Mouse (Mus musculus) lung, embryonic 14.5 days (tissue): ENCODE data around the gene Tssk3. TPM values are rescaled to one million over a fixed set of nuclear protein-coding genes. Genes with fewer than 3 reads are reported as not detected.

ENCODE experiments used
- ATAC-seq: fragments of 200-750 bp; cut with Nextera tagmentation; 2 replicates; pipeline ENCODE4 v1.8.0; 2017; ENCODE audit warnings: mild to moderate bottlenecking, moderate TSS enrichment, moderate library complexity; ENCODE audit not compliant: insufficient read depth
- DNase-seq: peaks from one replicate; pipeline ENCODE4 v3.0.0-alpha.2; 2015
- H3K27ac ChIP-seq: fragments of 300-500 bp; sonication (generic); 2 replicates; pipeline ENCODE4 v1.5.1; 2014; ENCODE audit warnings: low read depth, mild to moderate bottlenecking, moderate library complexity
- H3K27me3 ChIP-seq: fragments of 300-500 bp; sonication (generic); 2 replicates; pipeline ENCODE4 v1.6.1; 2014; ENCODE audit warnings: low read length, control low read depth; ENCODE audit not compliant: insufficient read depth
- H3K36me3 ChIP-seq: fragments of 300-500 bp; sonication (generic); 2 replicates; pipeline ENCODE4 v1.6.1; 2014; ENCODE audit warnings: control low read depth; ENCODE audit not compliant: insufficient read depth
- H3K4me1 ChIP-seq: fragments of 300-500 bp; sonication (generic); 2 replicates; pipeline ENCODE4 v1.6.1; 2014; ENCODE audit warnings: antibody characterized with exemption, control low read depth; ENCODE audit not compliant: insufficient read depth
- H3K4me2 ChIP-seq: fragments of 300-500 bp; sonication (generic); 2 replicates; pipeline ENCODE4 v1.6.1; 2014; ENCODE audit warnings: mild to moderate bottlenecking
- H3K4me3 ChIP-seq: fragments of 300-500 bp; sonication (generic); 2 replicates; pipeline ENCODE4 v1.5.1; 2014; ENCODE audit warnings: low read depth, low read length
- H3K9ac ChIP-seq: fragments of 300-500 bp; sonication (generic); 2 replicates; pipeline ENCODE4 v1.6.1; 2014
- H3K9me3 ChIP-seq: fragments of 300-500 bp; sonication (generic); 2 replicates; pipeline ENCODE4 v1.6.1; 2016; ENCODE audit warnings: low read depth, low read length, control low read depth
- CTCF ChIP-seq: IDR thresholded peaks from 2 replicates; pipeline ENCODE4 v1.5.1; 2016; ENCODE audit warnings: antibody characterized with exemption, low read depth
- WGBS: fragments of 180-500 bp; shearing (Covaris S2); extraction: QIAGEN DNeasy Blood & Tissue Kit; methylation state at CpG from one replicate; pipeline ENCODE4 v1.1.7; 2014; 5-methylcytosine and 5-hydroxymethylcytosine counted together
- polyA plus RNA-seq: library from polyadenylated mRNA; unstranded; fragments of >200 nt; fragmentation: Nextera tagmentation; extraction: Ambion mirVana; gene quantifications from 2 replicates; pipeline ENCODE4 v1.2.1, GENCODE M21; 2014

The Tssk3 gene
- polyA plus RNA-seq, 1 experiment from 2014 or later, result not detected

- Histone ChIP-seq H3K27ac (no peak overlapping the region), H3K36me3 (no peaks in the 10 kb centered on the region), H3K9ac (no peak overlapping the region), H3K4me2 (no peak overlapping the region), H3K4me1 (peaks cover 3% of the 10 kb centered on the region; the same call in 1 of the 2 replicates), H3K27me3 (no peaks in the 10 kb centered on the region), H3K4me3 (no peak overlapping the region), H3K9me3 (no peaks in the 10 kb centered on the region)
- ATAC-seq, result no peak
- 67% methylated on average over 2 of the region's 2 CpGs for WGBS
- DNase-seq, result no peak
- no peak for TF ChIP-seq CTCF
These were observed 40.0 kb downstream of the Tssk3 start for GRCm38 (mm10) chr4:129450851-129451250.

GRCm38 (mm10) chr4:129448713-129449112 is 42.1 kb downstream of the Tssk3 start:
- H3K27me3 ChIP-seq, result no peaks in the 10 kb centered on the region
- H3K9ac ChIP-seq, result no peak overlapping the region
- no peak for DNase-seq
- TF ChIP-seq CTCF, result no peak
- H3K4me3 ChIP-seq, result no peak overlapping the region
- H3K4me1 ChIP-seq, result peaks cover 3% of the 10 kb centered on the region; the same call in 1 of the 2 replicates
- H3K27ac ChIP-seq, result no peak overlapping the region
- no peak overlapping the region for H3K4me2 ChIP-seq
- no peak for ATAC-seq
- no peaks in the 10 kb centered on the region for H3K36me3 ChIP-seq
- 82% methylated on average over 6 of the region's 6 CpGs for WGBS
- no peaks in the 10 kb centered on the region for H3K9me3 ChIP-seq

- Histone ChIP-seq H3K36me3 (no peaks in the 10 kb centered on the region), H3K9ac (no peak overlapping the region), H3K27me3 (no peaks in the 10 kb centered on the region), H3K9me3 (no peaks in the 10 kb centered on the region), H3K27ac (peak overlapping the region; percentile 8; the same call in 1 of the 2 replicates), H3K4me1 (peaks cover 3% of the 10 kb centered on the region; the same call in 1 of the 2 replicates), H3K4me3 (no peak overlapping the region), H3K4me2 (no peak overlapping the region)
- no peak for ATAC-seq
- TF ChIP-seq CTCF, result no peak
- DNase-seq, result peak; percentile 8
- 56% methylated on average over 11 of the region's 11 CpGs for WGBS
These were observed 42.9 kb downstream of the Tssk3 start for GRCm38 (mm10) chr4:129447778-129448563.

GRCm38 (mm10) chr4:129447360-129447759 is 43.5 kb downstream of the Tssk3 start:
- 67% methylated on average over 8 of the region's 8 CpGs for WGBS
- Histone ChIP-seq H3K27ac (no peak overlapping the region; the same call in 1 of the 2 replicates), H3K4me2 (no peak overlapping the region), H3K9ac (no peak overlapping the region), H3K27me3 (peaks cover 3% of the 10 kb centered on the region; the same call in 1 of the 2 replicates), H3K4me3 (no peak overlapping the region), H3K4me1 (peaks cover 3% of the 10 kb centered on the region; the same call in 1 of the 2 replicates), H3K9me3 (no peaks in the 10 kb centered on the region), H3K36me3 (no peaks in the 10 kb centered on the region)
- TF ChIP-seq CTCF, result no peak
- DNase-seq (no peak), ATAC-seq (no peak)

GRCm38 (mm10) chr4:129441145-129441544 is 49.7 kb downstream of the Tssk3 start:
- H3K4me1 ChIP-seq, result no peaks in the 10 kb centered on the region
- H3K9ac ChIP-seq, result no peak overlapping the region
- H3K9me3 ChIP-seq, result no peaks in the 10 kb centered on the region
- no peak overlapping the region for H3K27ac ChIP-seq
- 29% methylated on average over 6 of the region's 6 CpGs for WGBS
- H3K27me3 ChIP-seq, result peaks cover 32% of the 10 kb centered on the region
- no peak for DNase-seq
- no peak for ATAC-seq
- no peak for TF ChIP-seq CTCF
- 0 out of 2 replicates have a peak overlapping the region, but pooled peaks have one; percentile 43 for H3K4me3 ChIP-seq
- H3K36me3 ChIP-seq, result no peaks in the 10 kb centered on the region
- peak overlapping the region; percentile 62 for H3K4me2 ChIP-seq

GRCm38 (mm10) chr4:129440340-129441063 is 50.3 kb downstream of the Tssk3 start, which contains the start of gene Zbtb8b:
Gene Zbtb8b (minus strand): TSS chr4:129440853.
- Histone ChIP-seq H3K4me1 (no peaks in the 10 kb centered on the region), H3K27me3 (peaks cover 32% of the 10 kb centered on the region), H3K9ac (peak within 1 kb of the TSS; percentile 41), H3K9me3 (no peaks in the 10 kb centered on the region), H3K27ac (no peak within 1 kb of the TSS), H3K4me2 (peak within 1 kb of the TSS; percentile 62), H3K4me3 (peak within 1 kb of the TSS; percentile 43), H3K36me3 (no peaks in the 10 kb centered on the region)
- DNase-seq (peak; percentile 78), ATAC-seq (peak; percentile 89)
- WGBS, result 2% methylated on average over 33 of the region's 33 CpGs
- TF ChIP-seq CTCF, result no peak

Other genes starting within 250 kb of the Tssk3 start
- 2.8 and 3.2 TPM in 2 replicates for gene C77080, start 229.6 kb downstream of the Tssk3 start, polyA plus RNA-seq
- 0.33 and 0.54 TPM in 2 replicates for gene Sync, start 203.4 kb downstream of the Tssk3 start, polyA plus RNA-seq
- 387 and 402 TPM in 2 replicates for gene Rbbp4, start 155.7 kb downstream of the Tssk3 start, polyA plus RNA-seq
- gene Zbtb8os, start 155.3 kb downstream of the Tssk3 start, polyA plus RNA-seq, result 49.2 and 51.6 TPM in 2 replicates
- gene Zbtb8a, start 112.9 kb downstream of the Tssk3 start, polyA plus RNA-seq, result 14.7 and 16.2 TPM in 2 replicates
- gene Zbtb8b, start 50.2 kb downstream of the Tssk3 start, polyA plus RNA-seq, result 1.3 and 2.8 TPM in 2 replicates
- 20.5 and 20.9 TPM in 2 replicates for gene Bsdc1, start 29.4 kb downstream of the Tssk3 start, polyA plus RNA-seq
- gene Fam229a, start 168 bp upstream of the Tssk3 start, polyA plus RNA-seq, result not detected in 2 replicates
- 799 and 847 TPM in 2 replicates for gene Marcksl1, start 22.6 kb upstream of the Tssk3 start, polyA plus RNA-seq
- 243 and 246 TPM in 2 replicates for gene Hdac1, start 51.7 kb upstream of the Tssk3 start, polyA plus RNA-seq
- gene Lck, start 82.6 kb upstream of the Tssk3 start, polyA plus RNA-seq, result 5.7 and 7.8 TPM in 2 replicates
- 2.2 and 2.7 TPM in 2 replicates for gene Fam167b, start 87.5 kb upstream of the Tssk3 start, polyA plus RNA-seq
- 308 and 316 TPM in 2 replicates for gene Eif3i, start 109.6 kb upstream of the Tssk3 start, polyA plus RNA-seq
- 187 and 200 TPM in 2 replicates for gene Tmem234, start 109.6 kb upstream of the Tssk3 start, polyA plus RNA-seq
- gene Dcdc2b, start 123.2 kb upstream of the Tssk3 start, polyA plus RNA-seq, result 2.1 and 2.5 TPM in 2 replicates
- gene Iqcc, start 128.1 kb upstream of the Tssk3 start, polyA plus RNA-seq, result 23.6 and 25.8 TPM in 2 replicates
- 43.9 and 46.3 TPM in 2 replicates for gene Ccdc28b, start 132.9 kb upstream of the Tssk3 start, polyA plus RNA-seq
- gene Txlna, start 150.0 kb upstream of the Tssk3 start, polyA plus RNA-seq, result 100 and 109 TPM in 2 replicates
- 12.3 and 14.9 TPM in 2 replicates for gene Kpna6, start 181.7 kb upstream of the Tssk3 start, polyA plus RNA-seq
- gene Tmem39b, start 205.8 kb upstream of the Tssk3 start, polyA plus RNA-seq, result 28.7 TPM in 2 replicates